Mouse (Mus musculus): ENCODE measurements at regions not wholly inside any gene's neighbourhood (a gene's known extent, or its start where the extent isn't known, plus 50 kb on each side); places are given as distances from the start of the nearest gene placed in this dataset.
"Not testable (repeated sequence)": the region's sequence is repeated elsewhere in the genome, so short reads cannot be mapped to it uniquely, and the experiment has no call there.

DNA sequence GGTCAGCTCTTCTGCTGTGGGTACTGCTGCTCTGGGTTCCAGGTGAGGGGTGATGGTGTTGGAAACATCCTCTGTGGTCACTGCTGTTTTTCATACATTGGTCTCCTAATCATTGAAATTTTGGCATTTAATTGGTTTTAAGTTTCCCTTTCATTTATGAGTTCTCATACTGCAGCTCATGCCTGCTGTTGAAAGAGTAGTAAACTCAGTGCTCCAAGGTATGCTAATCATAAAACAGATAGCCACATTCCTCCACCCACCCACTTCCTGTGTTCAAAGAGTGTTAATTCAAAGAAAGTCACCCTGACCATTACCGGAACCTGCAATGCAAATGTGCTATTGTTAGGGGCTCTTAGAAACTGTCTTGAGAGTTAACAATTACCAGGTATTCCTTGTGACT lies 688.9 kb downstream of the Rpia start:
- TF ChIP-seq CTCF, EP300 (IDR thresholded peaks at IDR 0.05; ENCODE audit: low read depth): not testable (repeated sequence)

Data from heart, postnatal 0 days (tissue).